Mouse (Mus musculus) ES-Bruce4 (cell line): ENCODE results near the gene Haao.

Experiments used
- CTCF ChIP-seq: IDR thresholded peaks from one replicate; pipeline ENCODE4 v1.8.1; 2011; ENCODE audit warnings: low read depth, low read length
- POLR2A ChIP-seq: IDR thresholded peaks from one replicate; pipeline ENCODE4 v1.8.1; 2011; ENCODE audit warnings: low read length; ENCODE audit not compliant: insufficient read depth

DNA sequence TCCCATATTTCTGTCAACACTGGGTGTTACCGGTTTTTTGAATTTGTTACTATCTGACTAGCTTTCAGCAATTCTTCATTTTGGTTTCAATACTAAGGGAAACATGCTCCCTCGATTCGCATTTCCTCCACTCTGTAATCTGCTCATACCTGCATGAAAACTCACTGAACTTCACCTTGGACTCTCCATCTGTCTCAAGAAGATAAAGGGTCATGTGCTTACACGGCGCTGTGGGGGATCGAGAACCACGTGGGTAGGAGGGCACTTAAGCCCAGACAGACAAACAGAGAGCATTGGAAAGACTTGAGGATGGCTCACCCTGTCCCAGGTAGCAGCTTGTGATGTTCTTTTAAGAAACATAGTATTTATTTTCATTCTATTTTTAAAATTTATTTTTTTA is 10.7 kb upstream of the Haao start:
- TF ChIP-seq POLR2A (no peak), CTCF (no peak)
